Mouse (Mus musculus): ENCODE data around the gene Arpc1a.

DNA sequence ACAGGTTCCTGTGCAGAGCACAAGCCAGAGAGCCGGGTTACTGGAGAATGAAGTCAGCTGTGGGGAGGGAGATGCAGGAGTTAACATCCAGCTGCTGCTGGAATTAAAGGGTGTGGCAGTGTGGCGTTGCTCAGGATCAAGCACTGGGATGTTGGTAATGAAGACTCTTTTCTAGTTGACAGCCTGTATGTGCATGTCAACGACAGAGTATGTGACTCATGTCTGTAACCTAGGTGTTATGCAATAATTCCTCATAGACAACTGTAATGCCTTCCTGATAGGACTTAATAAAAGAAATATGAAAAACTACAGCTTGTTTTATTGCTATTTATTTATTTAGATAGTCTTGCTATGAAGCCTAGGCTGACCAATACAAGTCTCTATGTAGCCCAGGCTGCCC lies 14.8 kb upstream of the Arpc1a start:
- TF ChIP-seq CTCF (conservative IDR thresholded peaks at IDR 0.05; ENCODE audit: low read length), result no peak
- no peak for TF ChIP-seq POU5F1 (IDR thresholded peaks at IDR 0.05; ENCODE audit: borderline replicate concordance, low read length)
- no peak for TF ChIP-seq NANOG (IDR thresholded peaks at IDR 0.05; ENCODE audit: borderline replicate concordance, low read length)
